Mouse (Mus musculus) MEL (cell line): ENCODE results near the gene Gstm6.

Source experiments
- CTCF ChIP-seq, 3 experiments: IDR thresholded peaks in 2 of 3; conservative IDR thresholded peaks in 1 of 3; 2 replicates each; pipeline ENCODE4 v1.5.1; 2011 to 2012; ENCODE audit warnings: low read length in 3 of 3, low read depth in 2 of 3, mild to moderate bottlenecking in 2 of 3, improper control_type of control experiment in 1 of 3, inconsistent platforms in 1 of 3, mixed read lengths in 1 of 3, moderate library complexity in 1 of 3; ENCODE audit not compliant: control insufficient read depth in 1 of 3, insufficient read depth in 1 of 3, poor library complexity in 1 of 3, severe bottlenecking in 1 of 3
- E2F4 ChIP-seq: IDR thresholded peaks from 2 replicates; pipeline ENCODE4 v1.6.1; 2011; ENCODE audit warnings: low read depth, low read length, improper control_type of control experiment, borderline replicate concordance
- EP300 ChIP-seq, 2 experiments: IDR thresholded peaks; 2 replicates each; pipeline ENCODE4 v1.6.1; 2011; ENCODE audit warnings: improper control_type of control experiment in 2 of 2, low read length in 2 of 2, low read depth in 1 of 2, mild to moderate bottlenecking in 1 of 2
- JUND ChIP-seq: IDR thresholded peaks from 2 replicates; pipeline ENCODE4 v1.6.1; 2011; ENCODE audit warnings: low read depth, mild to moderate bottlenecking, improper control_type of control experiment, low read length
- MAZ ChIP-seq: IDR thresholded peaks from 2 replicates; pipeline ENCODE4 v1.6.1; 2012; ENCODE audit warnings: low read depth, mild to moderate bottlenecking, inconsistent platforms, low read length, improper control_type of control experiment
- MYB ChIP-seq: IDR thresholded peaks from 2 replicates; pipeline ENCODE4 v1.6.1; 2011; ENCODE audit warnings: mild to moderate bottlenecking, low read depth, low read length, improper control_type of control experiment
- MYC ChIP-seq: IDR thresholded peaks from 2 replicates; pipeline ENCODE4 v1.6.1; 2011; ENCODE audit warnings: low read depth, mild to moderate bottlenecking, low read length, improper control_type of control experiment, moderate library complexity
- NELFE ChIP-seq: IDR thresholded peaks from 2 replicates; pipeline ENCODE4 v1.6.1; 2011; ENCODE audit warnings: low read depth, low read length, improper control_type of control experiment
- POLR2A ChIP-seq, 2 experiments: IDR thresholded peaks; 2 replicates each; pipeline ENCODE4 v1.6.1; 2011 to 2012; ENCODE audit warnings: low read length in 2 of 2, mild to moderate bottlenecking in 2 of 2, control low read depth in 1 of 2, improper control_type of control experiment in 1 of 2, low read depth in 1 of 2, moderate library complexity in 1 of 2; ENCODE audit not compliant: control insufficient read depth in 1 of 2, insufficient read depth in 1 of 2, poor library complexity in 1 of 2
- TBP ChIP-seq: IDR thresholded peaks from 2 replicates; pipeline ENCODE4 v1.8.0; 2011; ENCODE audit warnings: low read depth, low read length, improper control_type of control experiment
- USF1 ChIP-seq: IDR thresholded peaks from 2 replicates; pipeline ENCODE4 v1.6.1; 2014; ENCODE audit warnings: low read depth, mild to moderate bottlenecking, inconsistent platforms, low read length, improper control_type of control experiment, moderate library complexity
- ZNF384 ChIP-seq: IDR thresholded peaks from 2 replicates; pipeline ENCODE4 v1.6.1; 2012; ENCODE audit warnings: low read depth, mild to moderate bottlenecking, inconsistent platforms, low read length, improper control_type of control experiment

DNA sequence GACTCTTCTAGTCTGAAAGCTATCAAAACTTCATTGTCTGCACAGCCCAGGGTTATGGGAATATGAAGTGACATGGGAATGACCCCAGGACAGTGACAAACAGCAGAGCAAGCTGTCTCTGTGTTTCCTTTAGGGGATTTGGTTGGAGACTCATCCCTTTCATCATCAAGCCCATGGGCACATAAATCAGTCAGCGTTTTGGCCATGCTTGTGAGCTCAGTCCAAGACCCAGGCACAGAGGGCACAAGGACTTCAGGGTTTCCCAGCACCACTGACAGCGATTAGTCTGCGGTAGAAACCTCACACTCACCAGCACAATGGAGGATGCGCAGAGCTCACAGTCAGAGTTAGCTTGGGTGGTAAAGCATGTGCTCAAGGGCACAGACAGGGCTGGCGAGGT is 10.4 kb upstream of the Gstm6 start:
- TF ChIP-seq MYB (no peak), MAZ (no peak), CTCF (IDR thresholded peaks at IDR 0.05 in 2 of 3, conservative IDR thresholded peaks at IDR 0.05 in 1 of 3; ENCODE audit: control insufficient read depth in 1 of 3, insufficient read depth in 1 of 3, low read depth in 2 of 3, low read length in 3 of 3, poor library complexity in 1 of 3, severe bottlenecking in 1 of 3) (no peak), NELFE (no peak), JUND (no peak), MYC (no peak), TBP (no peak), EP300 (IDR thresholded peaks at IDR 0.05; ENCODE audit: low read depth in 1 of 2, low read length in 2 of 2) (no peak), ZNF384 (no peak), USF1 (no peak), POLR2A (IDR thresholded peaks at IDR 0.05; ENCODE audit: control insufficient read depth in 1 of 2, insufficient read depth in 1 of 2, low read depth in 1 of 2, low read length in 2 of 2, poor library complexity in 1 of 2) (no peak), E2F4 (no peak)
